Mouse (Mus musculus) liver, embryonic 15.5 days (tissue): ENCODE results near the gene Gm47791. TPM values are rescaled to one million over a fixed set of nuclear protein-coding genes. Genes with fewer than 3 reads are reported as not detected.

ENCODE experiments used
- ATAC-seq: fragments of 200-750 bp; cut with Nextera tagmentation; 2 replicates; pipeline ENCODE4 v1.8.0; 2017; ENCODE audit warnings: moderate number of reproducible peaks, mild to moderate bottlenecking, moderate library complexity; ENCODE audit not compliant: insufficient read depth
- H3K27ac ChIP-seq: fragments of 300-500 bp; sonication (generic); replicated peaks from 2 replicates; pipeline ENCODE4 v1.5.1; 2015; ENCODE audit warnings: mild to moderate bottlenecking, inconsistent platforms
- H3K27me3 ChIP-seq: fragments of 300-500 bp; sonication (generic); 2 replicates; pipeline ENCODE4 v1.6.1; 2015; ENCODE audit warnings: mild to moderate bottlenecking, inconsistent platforms
- H3K36me3 ChIP-seq: fragments of 300-500 bp; sonication (generic); replicated peaks from 2 replicates; pipeline ENCODE4 v1.6.1; 2015; ENCODE audit warnings: moderate library complexity, mild to moderate bottlenecking, inconsistent platforms
- H3K4me1 ChIP-seq: fragments of 300-500 bp; sonication (generic); replicated peaks from 2 replicates; pipeline ENCODE4 v1.6.1; 2015; ENCODE audit warnings: inconsistent platforms
- H3K4me2 ChIP-seq: fragments of 300-500 bp; sonication (generic); 2 replicates; pipeline ENCODE4 v1.6.1; 2015; ENCODE audit warnings: moderate library complexity, mild to moderate bottlenecking, inconsistent platforms
- H3K4me3 ChIP-seq: fragments of 300-500 bp; sonication (generic); replicated peaks from 2 replicates; pipeline ENCODE4 v1.5.1; 2015; ENCODE audit warnings: mild to moderate bottlenecking, inconsistent platforms
- H3K9ac ChIP-seq: fragments of 300-500 bp; sonication (generic); 2 replicates; pipeline ENCODE4 v1.6.1; 2015; ENCODE audit warnings: moderate library complexity, mild to moderate bottlenecking, inconsistent platforms
- H3K9me3 ChIP-seq: fragments of 300-500 bp; sonication (generic); replicated peaks from 2 replicates; pipeline ENCODE4 v1.6.1; 2016; ENCODE audit warnings: inconsistent platforms
- WGBS: fragments of 180-500 bp; shearing (Covaris S2); methylation state at CpG from one replicate; pipeline ENCODE4 v1.1.7; 2015; ENCODE audit warnings: mixed read lengths; ENCODE audit not compliant: insufficient replicate concordance; 5-methylcytosine and 5-hydroxymethylcytosine counted together
- polyA plus RNA-seq: library from polyadenylated mRNA; unstranded; fragments of >200 nt; fragmentation: Nextera tagmentation; extraction: Ambion mirVana; gene quantifications from 2 replicates; pipeline ENCODE4 v1.2.1, GENCODE M21; 2015

Gm47791 gene
- polyA plus RNA-seq, 1 experiment from 2014 or later = not detected

DNA sequence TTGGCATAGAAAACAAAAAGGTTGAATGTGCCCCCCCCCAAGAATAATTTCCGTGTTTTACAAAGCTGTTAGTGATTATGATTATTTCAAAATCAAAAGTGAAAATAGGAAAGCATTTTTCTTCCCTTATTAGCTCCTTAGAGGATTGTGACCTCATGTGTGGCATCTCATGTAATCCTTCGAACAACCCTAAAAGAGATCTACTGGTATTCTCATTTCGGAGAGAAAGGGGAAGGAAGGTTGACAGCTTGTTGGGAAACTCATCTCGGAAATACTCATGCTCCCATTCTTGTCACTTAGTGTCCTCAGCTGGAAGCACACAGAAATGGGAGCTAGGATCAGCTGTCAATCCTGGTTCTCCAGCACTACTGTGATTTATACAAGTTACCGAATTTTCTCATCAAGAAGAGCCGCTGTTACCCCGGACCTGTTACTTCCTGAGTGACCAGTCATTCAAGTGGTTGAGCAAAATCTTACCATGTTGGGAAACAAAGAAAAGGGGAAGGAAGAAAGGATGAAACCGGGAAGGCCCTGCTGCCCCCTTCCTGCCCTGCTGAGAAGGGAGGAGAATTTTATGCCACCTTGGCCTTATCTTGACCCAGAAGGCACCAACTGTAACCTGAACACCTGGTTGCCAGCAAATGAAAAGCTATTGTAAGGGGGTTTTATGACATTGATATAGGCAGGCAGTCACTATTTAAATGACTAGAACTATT is 9.4 kb downstream of the Gm47791 start:
- no peaks in the 10 kb centered on the region for H3K9me3 ChIP-seq
- ATAC-seq = no peak; the same call in 1 of the 2 replicates
- H3K4me1 ChIP-seq = no peaks in the 10 kb centered on the region
- peaks cover 28% of the 10 kb centered on the region; the same call in 1 of the 2 replicates for H3K36me3 ChIP-seq
- H3K4me3 ChIP-seq = no peak overlapping the region
- no peak overlapping the region for H3K27ac ChIP-seq
- no peaks in the 10 kb centered on the region for H3K27me3 ChIP-seq
- 54% methylated on average over 8 of the region's 8 CpGs for WGBS
- no peak overlapping the region for H3K9ac ChIP-seq
- H3K4me2 ChIP-seq = no peak overlapping the region

DNA sequence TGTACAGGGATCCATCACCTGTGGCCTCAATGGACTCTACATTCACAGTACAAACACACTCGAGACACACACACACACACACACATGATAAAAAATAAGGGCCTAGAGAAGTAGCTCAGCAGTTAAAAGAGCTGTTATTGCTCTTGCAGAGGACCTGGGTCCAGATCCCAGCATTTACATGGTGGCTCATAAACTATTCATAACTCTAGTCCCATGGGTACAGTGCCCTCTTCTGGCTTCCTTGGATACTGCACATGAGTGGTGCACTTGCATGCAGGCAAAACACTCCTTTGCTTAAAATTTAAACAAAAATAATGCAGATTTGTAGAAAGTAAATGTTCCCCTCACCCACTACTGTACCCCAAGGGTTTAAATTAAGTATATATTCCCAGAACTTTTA is 11.5 kb downstream of the Gm47791 start:
- 0 out of 2 replicates have a peak, but pooled peaks have one; percentile 18 for ATAC-seq
- 69% methylated on average over 1 of the region's 1 CpGs for WGBS

DNA sequence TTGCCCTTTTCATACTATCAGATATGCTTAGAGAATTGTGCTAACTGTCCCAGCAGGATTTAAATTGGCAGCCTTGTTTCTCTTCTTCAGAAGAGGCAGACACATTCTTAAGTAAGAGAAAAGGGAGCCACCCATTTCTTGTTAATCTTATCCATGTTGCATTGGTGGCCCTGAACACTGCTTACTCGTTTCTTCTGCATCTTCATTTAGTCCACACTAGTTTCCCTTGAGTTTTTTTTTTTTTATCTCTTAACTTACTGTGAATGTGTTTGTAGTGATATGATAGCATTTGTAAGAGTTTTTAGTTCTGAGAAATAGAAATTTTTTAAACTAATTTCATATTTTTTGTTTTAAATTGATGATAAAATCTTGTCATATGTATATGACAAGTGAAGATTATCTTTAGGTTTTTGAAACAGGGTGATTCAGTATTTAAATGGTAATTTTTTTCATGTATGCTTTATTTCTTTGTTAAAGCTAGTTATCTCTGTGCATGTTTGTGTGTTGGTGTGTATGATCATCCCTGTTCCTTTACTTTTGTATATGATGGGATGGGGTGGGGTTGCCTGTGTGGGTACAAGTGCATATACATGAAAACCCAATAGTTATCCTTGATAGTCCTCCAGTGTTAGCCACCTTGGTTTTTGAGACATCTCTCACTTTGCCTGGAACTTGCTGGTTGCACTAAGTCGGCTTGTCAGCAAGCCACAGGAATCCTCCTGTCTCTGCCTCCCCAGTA is 23.2 kb downstream of the Gm47791 start:
- Histone ChIP-seq H3K4me2 (no peak overlapping the region), H3K27ac (0 out of 2 replicates have a peak overlapping the region, but pooled peaks have one; percentile 29), H3K4me3 (no peak overlapping the region), H3K9ac (no peak overlapping the region), H3K9me3 (no peaks in the 10 kb centered on the region), H3K4me1 (peaks cover 6% of the 10 kb centered on the region), H3K36me3 (peaks cover 49% of the 10 kb centered on the region), H3K27me3 (no peaks in the 10 kb centered on the region)
- 51% methylated on average over 2 of the region's 2 CpGs for WGBS
- peak; percentile 52; the same call in 1 of the 2 replicates for ATAC-seq

More for the DNA sequence above, 11.5 kb downstream of the Gm47791 start:
- no peak overlapping the region for H3K4me2 ChIP-seq
- H3K27me3 ChIP-seq = no peaks in the 10 kb centered on the region
- no peaks in the 10 kb centered on the region for H3K9me3 ChIP-seq
- H3K9ac ChIP-seq = no peak overlapping the region
- no peak overlapping the region for H3K4me3 ChIP-seq
- H3K36me3 ChIP-seq = peaks cover 47% of the 10 kb centered on the region
- no peaks in the 10 kb centered on the region for H3K4me1 ChIP-seq
- no peak overlapping the region for H3K27ac ChIP-seq

- WGBS = 78% methylated on average over 4 of the region's 4 CpGs
- Histone ChIP-seq H3K27ac (no peak overlapping the region), H3K4me2 (no peak overlapping the region), H3K4me1 (peaks cover 6% of the 10 kb centered on the region), H3K9ac (no peak overlapping the region), H3K36me3 (peaks cover 49% of the 10 kb centered on the region), H3K4me3 (no peak overlapping the region), H3K27me3 (no peaks in the 10 kb centered on the region), H3K9me3 (no peaks in the 10 kb centered on the region)
- no peak for ATAC-seq
These were observed 24.6 kb downstream of the Gm47791 start for GRCm38 (mm10) chr1:82746408-82746807.

GRCm38 (mm10) chr1:82743962-82744361 is 27.1 kb downstream of the Gm47791 start:
- no peaks in the 10 kb centered on the region for H3K27me3 ChIP-seq
- WGBS = 86% methylated on average over 3 of the region's 3 CpGs
- no peak overlapping the region for H3K9ac ChIP-seq
- peaks cover 6% of the 10 kb centered on the region for H3K4me1 ChIP-seq
- H3K4me3 ChIP-seq = no peak overlapping the region
- H3K4me2 ChIP-seq = no peak overlapping the region
- H3K36me3 ChIP-seq = peaks cover 54% of the 10 kb centered on the region
- no peak overlapping the region for H3K27ac ChIP-seq
- H3K9me3 ChIP-seq = no peaks in the 10 kb centered on the region
- no peak for ATAC-seq

DNA sequence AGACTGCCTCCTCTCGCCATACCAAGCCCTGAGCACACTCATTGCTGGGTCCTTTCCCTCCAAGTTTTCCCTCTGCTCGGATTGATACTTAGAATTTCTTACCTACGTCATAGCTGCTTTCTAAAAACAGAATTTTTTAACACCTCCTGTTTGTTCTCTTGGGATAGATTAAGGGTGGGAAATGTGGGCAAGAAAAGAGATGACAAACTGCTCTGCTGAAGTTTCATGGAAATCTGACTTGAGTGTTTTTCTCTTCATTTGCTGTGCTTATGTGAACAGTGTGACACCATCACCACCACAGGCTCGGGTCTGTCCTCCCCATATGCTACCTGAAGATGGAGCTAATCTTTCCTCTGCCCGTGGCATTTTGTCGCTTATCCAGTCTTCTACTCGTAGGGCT is 29.5 kb downstream of the Gm47791 start:
- H3K36me3 ChIP-seq = peaks cover 66% of the 10 kb centered on the region
- WGBS = 83% methylated on average over 7 of the region's 7 CpGs
- no peak for ATAC-seq

DNA sequence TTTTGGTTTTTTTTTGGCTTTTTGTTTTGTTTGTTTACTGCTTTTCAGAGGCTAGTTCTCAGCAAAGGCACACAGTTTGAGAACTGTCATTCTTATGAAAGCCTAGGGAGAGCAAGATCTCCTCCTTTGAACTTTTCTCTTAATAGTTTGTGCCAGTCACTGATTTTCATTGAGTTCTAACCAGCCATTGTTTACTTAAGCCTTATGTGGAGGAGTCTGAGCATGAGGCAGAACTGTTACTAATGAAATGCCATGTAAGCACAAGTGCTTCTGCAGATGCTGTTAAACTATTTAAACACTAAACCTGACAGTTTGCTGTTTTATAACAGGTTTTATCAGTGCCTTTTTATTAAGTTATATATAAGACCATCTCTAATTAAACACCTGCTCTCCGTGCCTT is 33.0 kb downstream of the Gm47791 start:
- H3K27me3 ChIP-seq = no peaks in the 10 kb centered on the region
- no peak overlapping the region for H3K27ac ChIP-seq
- WGBS = 81% methylated on average over 1 of the region's 1 CpGs
- no peak overlapping the region for H3K4me3 ChIP-seq
- ATAC-seq = no peak
- H3K4me1 ChIP-seq = 0 out of 2 replicates have a peak, but pooled peaks cover 4% of the 10 kb centered on the region
- H3K9me3 ChIP-seq = no peaks in the 10 kb centered on the region
- no peak overlapping the region for H3K9ac ChIP-seq
- H3K36me3 ChIP-seq = peaks cover 79% of the 10 kb centered on the region
- H3K4me2 ChIP-seq = no peak overlapping the region

More for the DNA sequence above, 29.5 kb downstream of the Gm47791 start:
- no peak overlapping the region for H3K9ac ChIP-seq
- H3K27ac ChIP-seq = no peak overlapping the region
- H3K9me3 ChIP-seq = no peaks in the 10 kb centered on the region
- no peak overlapping the region for H3K4me3 ChIP-seq
- no peak overlapping the region for H3K4me2 ChIP-seq
- H3K4me1 ChIP-seq = no peaks in the 10 kb centered on the region; the same call in 1 of the 2 replicates
- no peaks in the 10 kb centered on the region for H3K27me3 ChIP-seq

DNA sequence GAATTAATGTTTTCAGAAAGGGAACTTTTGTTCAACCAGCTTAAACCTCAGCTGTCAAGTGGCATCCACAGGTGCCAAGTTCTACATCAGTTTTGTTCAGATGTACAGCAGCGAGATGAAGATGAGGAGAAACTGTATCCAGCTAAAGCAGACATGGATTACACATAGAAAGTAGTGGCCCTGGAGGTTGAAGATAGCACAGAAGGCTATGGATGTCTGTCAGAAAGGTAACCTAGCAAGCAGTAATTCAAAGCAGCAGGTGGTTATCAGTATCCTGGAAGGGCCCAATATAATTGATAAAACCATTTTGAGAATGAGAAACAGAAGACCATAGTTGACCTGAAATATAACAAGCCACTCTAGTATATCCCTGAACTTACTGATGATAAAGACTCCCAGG is 37.7 kb downstream of the Gm47791 start:
- Histone ChIP-seq H3K4me2 (no peak overlapping the region), H3K9me3 (no peaks in the 10 kb centered on the region), H3K4me3 (no peak overlapping the region), H3K27me3 (no peaks in the 10 kb centered on the region), H3K9ac (no peak overlapping the region), H3K27ac (no peak overlapping the region), H3K36me3 (peaks cover 91% of the 10 kb centered on the region), H3K4me1 (peaks cover 12% of the 10 kb centered on the region; the same call in 1 of the 2 replicates)
- ATAC-seq = peak; percentile 37; the same call in 1 of the 2 replicates
- 49% methylated on average over 1 of the region's 1 CpGs for WGBS

DNA sequence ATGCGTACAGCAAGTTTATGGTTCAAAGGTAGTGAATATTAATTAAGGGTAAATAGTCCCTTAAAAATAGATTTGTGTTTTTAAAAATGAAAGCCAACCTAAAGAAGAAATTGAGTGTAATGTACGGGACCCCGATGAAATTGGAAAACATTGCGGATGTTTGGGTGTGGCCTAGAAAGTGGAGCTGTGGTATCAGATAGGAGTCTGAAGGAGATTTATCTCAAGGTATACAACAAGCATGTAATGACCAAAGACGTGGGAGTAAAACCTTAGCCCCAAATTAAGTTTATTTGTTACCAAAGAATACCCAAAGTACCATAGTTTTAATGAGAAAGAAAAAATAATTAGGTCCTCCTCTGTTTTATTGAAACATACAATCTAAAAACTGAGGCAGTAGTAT is 44.6 kb downstream of the Gm47791 start:
- peaks cover 7% of the 10 kb centered on the region; the same call in 1 of the 2 replicates for H3K27me3 ChIP-seq
- H3K36me3 ChIP-seq = peaks cover 37% of the 10 kb centered on the region
- no peaks in the 10 kb centered on the region for H3K9me3 ChIP-seq
- H3K27ac ChIP-seq = peak overlapping the region; percentile 94
- peaks cover 18% of the 10 kb centered on the region for H3K4me1 ChIP-seq
- WGBS = 29% methylated on average over 5 of the region's 5 CpGs
- no peak for ATAC-seq
- peak overlapping the region; percentile 97; the same call in 1 of the 2 replicates for H3K9ac ChIP-seq
- peak overlapping the region; percentile 86 for H3K4me3 ChIP-seq
- H3K4me2 ChIP-seq = peak overlapping the region; percentile 73

GRCm38 (mm10) chr1:82725875-82726185 is 45.2 kb downstream of the Gm47791 start:
- peaks cover 7% of the 10 kb centered on the region; the same call in 1 of the 2 replicates for H3K27me3 ChIP-seq
- H3K4me3 ChIP-seq = peak overlapping the region; percentile 86
- peak overlapping the region; percentile 73 for H3K4me2 ChIP-seq
- peaks cover 18% of the 10 kb centered on the region for H3K4me1 ChIP-seq
- WGBS = 11% methylated on average over 4 of the region's 4 CpGs
- peak; percentile 40 for ATAC-seq
- peak overlapping the region; percentile 97 for H3K9ac ChIP-seq
- no peaks in the 10 kb centered on the region for H3K9me3 ChIP-seq
- H3K36me3 ChIP-seq = peaks cover 30% of the 10 kb centered on the region
- H3K27ac ChIP-seq = peak overlapping the region; percentile 94
